Mouse (Mus musculus) activated CD4-positive, CD25-positive, alpha-beta regulatory T cell, adult 4 months (primary cell): ENCODE measurements around the gene Pgm1. TPM values are rescaled to one million over a fixed set of nuclear protein-coding genes. Genes with fewer than 3 reads are reported as not detected.

Source experiments
- ATAC-seq: one replicate; pipeline ENCODE4 v1.8.0; 2017
- polyA plus RNA-seq, 2 experiments: library from polyadenylated mRNA; unstranded; fragments of 100-300 nt; shearing (Covaris generic); gene quantifications; one replicate each; pipeline ENCODE4 v1.2.1; 2017

Gene Pgm1
- polyA plus RNA-seq, 2 experiments from 2014 or later, result 32.1 to 34.2 TPM

GRCm38 (mm10) chr4:100012361-100013035 lies 83.3 kb downstream of the Pgm1 start:
- ATAC-seq, result no peak

- ATAC-seq, result no peak
Observed at GRCm38 (mm10) chr4:100027773-100028172, 98.6 kb downstream of the Pgm1 start.

GRCm38 (mm10) chr4:100028641-100029040 lies 99.4 kb downstream of the Pgm1 start:
- ATAC-seq, result peak; percentile 59

GRCm38 (mm10) chr4:100031270-100031669 lies 102.1 kb downstream of the Pgm1 start:
- no peak for ATAC-seq

- no peak for ATAC-seq
Observed at GRCm38 (mm10) chr4:100032608-100033007, 103.4 kb downstream of the Pgm1 start.

GRCm38 (mm10) chr4:100033944-100034343 lies 104.7 kb downstream of the Pgm1 start:
- no peak for ATAC-seq

- ATAC-seq, result no peak
Observed at GRCm38 (mm10) chr4:100034971-100035370, 105.8 kb downstream of the Pgm1 start.

- ATAC-seq, result no peak
Observed at GRCm38 (mm10) chr4:100035919-100036554, 106.8 kb downstream of the Pgm1 start.

Other genes with a start within 250 kb of the Pgm1 start
- 10 to 100 TPM; 10.4 to 10.5 TPM for gene Alg6, start 213.8 kb upstream of the Pgm1 start, polyA plus RNA-seq
- gene Efcab7, start 100.2 kb upstream of the Pgm1 start, polyA plus RNA-seq, result 1 to 10 TPM; 4.5 to 5.6 TPM
- 10 to 100 TPM; 23.7 to 33.1 TPM for gene Itgb3bp, start 399 bp downstream of the Pgm1 start, polyA plus RNA-seq
- not detected for gene Ror1, start 166.4 kb downstream of the Pgm1 start, polyA plus RNA-seq